Mouse (Mus musculus): ENCODE measurements at regions not wholly inside any gene's neighbourhood (a gene's known extent, or its start where the extent isn't known, plus 50 kb on each side); places are given as distances from the start of the nearest gene placed in this dataset.

DNA sequence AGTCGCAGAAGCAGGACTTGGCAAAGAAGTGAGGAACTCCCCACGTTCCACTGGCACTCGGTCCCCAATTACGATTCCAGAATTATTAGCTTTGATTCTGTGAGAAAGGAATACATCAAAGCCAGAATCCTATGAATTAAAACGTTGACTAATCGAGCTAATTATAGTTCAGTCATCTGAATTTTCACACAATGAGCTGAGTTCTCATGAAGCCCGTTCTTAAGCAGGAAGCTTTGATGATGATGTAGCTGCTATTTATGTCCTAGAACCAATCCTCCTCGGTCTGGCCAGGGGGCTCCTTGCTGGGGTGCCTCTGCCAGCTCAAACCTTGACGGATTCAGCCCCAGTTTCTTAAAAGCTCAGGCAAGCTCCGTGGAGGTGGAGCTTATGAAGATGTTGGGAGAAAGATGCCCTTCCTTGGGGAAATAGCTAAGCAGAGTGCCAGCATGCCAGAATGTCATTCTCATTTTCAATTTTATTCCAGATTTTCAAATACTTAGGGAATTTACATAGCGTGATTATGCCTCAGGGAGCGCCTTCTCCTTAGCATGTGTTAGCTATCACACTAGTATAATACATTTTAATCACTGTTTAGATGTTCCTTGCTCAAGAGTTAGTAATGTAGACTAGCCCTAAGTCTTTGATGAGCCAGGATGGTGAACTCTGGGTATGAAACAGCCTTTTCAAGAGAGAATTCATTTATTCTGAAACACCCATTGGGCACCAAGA, 65.5 kb upstream of the Ppm1b start:
- TF ChIP-seq HCFC1 (IDR thresholded peaks at IDR 0.05; ENCODE audit: low read depth, low read length) = no peak
- TF ChIP-seq EP300 (IDR thresholded peaks at IDR 0.05; ENCODE audit: low read depth in 1 of 2, low read length in 2 of 2) = no peak
- TF ChIP-seq ETS1 (IDR thresholded peaks at IDR 0.05; ENCODE audit: low read depth, low read length) = no peak
- TF ChIP-seq CTCF (IDR thresholded peaks at IDR 0.05 in 2 of 3, conservative IDR thresholded peaks at IDR 0.05 in 1 of 3; ENCODE audit: control insufficient read depth in 1 of 3, insufficient read depth in 1 of 3, low read depth in 2 of 3, low read length in 3 of 3, poor library complexity in 1 of 3, severe bottlenecking in 1 of 3) = no peak
- no peak for TF ChIP-seq USF2 (IDR thresholded peaks at IDR 0.05; ENCODE audit: borderline replicate concordance in 1 of 2, insufficient read depth in 1 of 2, low read depth in 1 of 2, low read length in 2 of 2)
- no peak for TF ChIP-seq RAD21 (IDR thresholded peaks at IDR 0.05; ENCODE audit: low read depth, low read length)
- TF ChIP-seq USF1 (IDR thresholded peaks at IDR 0.05; ENCODE audit: low read depth, low read length) = no peak
- TF ChIP-seq POLR2A (IDR thresholded peaks at IDR 0.05; ENCODE audit: control insufficient read depth in 1 of 2, insufficient read depth in 1 of 2, low read depth in 1 of 2, low read length in 2 of 2, poor library complexity in 1 of 2) = no peak
- TF ChIP-seq POLR2AphosphoS2 (IDR thresholded peaks at IDR 0.05; ENCODE audit: low read length) = no peak

All from MEL (cell line).